Mouse (Mus musculus) thymus, adult 2 months (tissue): Measurements from ENCODE around the gene Gpr156.

ENCODE experiments used
- CTCF ChIP-seq: fragments of 200-500 bp; IDR thresholded peaks from 2 replicates; pipeline ENCODE4 v1.5.1; 2012; ENCODE audit warnings: mild to moderate bottlenecking, control low read depth, low read length, moderate library complexity, borderline replicate concordance; ENCODE audit not compliant: control insufficient read depth, poor library complexity, insufficient read depth; ENCODE audit errors: extremely low read depth
- POLR2A ChIP-seq: fragments of 200-500 bp; IDR thresholded peaks from 2 replicates; pipeline ENCODE4 v1.6.1; 2012; ENCODE audit warnings: mild to moderate bottlenecking, low read length, control low read depth, moderate library complexity; ENCODE audit not compliant: control insufficient read depth, poor library complexity, insufficient read depth; ENCODE audit errors: extremely low read depth

GRCm38 (mm10) chr16:37879750-37880419 is 36.4 kb upstream of the Gpr156 start:
- no peak for TF ChIP-seq CTCF
- TF ChIP-seq POLR2A, result no peak
